Mouse (Mus musculus) hindbrain, embryonic 16.5 days (tissue): ENCODE measurements at regions not wholly inside any gene's neighbourhood (a gene's known extent, or its start where the extent isn't known, plus 50 kb on each side); places are given as distances from the start of the nearest gene placed in this dataset.
A peak's percentile ranks its signal among the peaks of the same experiment; 100 is the strongest.

Source experiments
- ATAC-seq: fragments of 200-750 bp; cut with Nextera tagmentation; 2 replicates; pipeline ENCODE4 v1.8.0; 2017; ENCODE audit warnings: moderate TSS enrichment, moderate library complexity
- H3K27ac ChIP-seq: fragments of 300-500 bp; sonication (generic); 2 replicates; pipeline ENCODE4 v1.5.1; 2014; ENCODE audit warnings: low read depth, mild to moderate bottlenecking, control low read depth, low read length, moderate library complexity
- H3K27me3 ChIP-seq: fragments of 300-500 bp; sonication (generic); replicated peaks from 2 replicates; pipeline ENCODE4 v1.6.1; 2014; ENCODE audit warnings: low read length; ENCODE audit not compliant: control insufficient read depth, insufficient read depth
- H3K36me3 ChIP-seq: fragments of 300-500 bp; sonication (generic); 2 replicates; pipeline ENCODE4 v1.6.1; 2014; ENCODE audit warnings: mild to moderate bottlenecking, low read length, moderate library complexity, mixed read lengths; ENCODE audit not compliant: control insufficient read depth, insufficient read depth
- H3K4me1 ChIP-seq: fragments of 300-500 bp; sonication (generic); 2 replicates; pipeline ENCODE4 v1.6.1; 2014; ENCODE audit warnings: low read depth, low read length; ENCODE audit not compliant: control insufficient read depth, insufficient read depth
- H3K4me2 ChIP-seq: fragments of 300-500 bp; sonication (generic); 2 replicates; pipeline ENCODE4 v1.6.1; 2014; ENCODE audit warnings: mild to moderate bottlenecking, low read length, control low read depth, moderate library complexity
- H3K4me3 ChIP-seq: fragments of 300-500 bp; sonication (generic); 2 replicates; pipeline ENCODE4 v1.5.1; 2014; ENCODE audit warnings: mild to moderate bottlenecking, low read length, control low read depth, moderate library complexity
- H3K9ac ChIP-seq: fragments of 300-500 bp; sonication (generic); 2 replicates; pipeline ENCODE4 v1.6.1; 2014; ENCODE audit warnings: low read depth, mild to moderate bottlenecking, control low read depth, low read length, moderate library complexity
- H3K9me3 ChIP-seq: fragments of 300-500 bp; sonication (generic); 2 replicates; pipeline ENCODE4 v1.6.1; 2014; ENCODE audit warnings: mild to moderate bottlenecking, low read length, moderate library complexity; ENCODE audit not compliant: control insufficient read depth
- WGBS: fragments of 180-500 bp; shearing (Covaris S2); extraction: QIAGEN DNeasy Blood & Tissue Kit; methylation state at CpG from one replicate; pipeline ENCODE4 v1.1.7; 2014; 5-methylcytosine and 5-hydroxymethylcytosine counted together

DNA sequence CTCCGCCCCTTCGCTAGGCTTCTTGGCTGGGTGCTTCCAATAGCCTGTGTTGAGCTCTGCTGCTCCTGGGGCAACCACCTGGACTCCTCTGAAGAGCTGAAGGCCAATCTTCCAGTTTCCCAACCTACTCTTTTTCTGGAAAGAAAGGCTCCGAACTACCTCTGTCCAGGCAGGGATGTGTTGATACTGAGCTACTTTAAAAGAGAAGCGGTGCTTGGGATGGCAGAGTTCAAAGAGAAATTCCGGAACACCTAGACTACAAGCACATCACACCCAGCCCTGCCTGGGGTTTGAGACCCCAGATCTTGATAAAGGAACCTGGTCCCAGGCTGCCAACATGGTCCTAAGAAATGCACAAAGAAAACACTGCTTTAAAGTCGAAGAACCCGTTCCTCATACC lies 315.7 kb downstream of the Parp8 start:
- Histone ChIP-seq H3K36me3 (no peaks in the 10 kb centered on the region), H3K4me3 (no peak overlapping the region), H3K9ac (no peak overlapping the region), H3K27me3 (peaks cover 49% of the 10 kb centered on the region), H3K27ac (no peak overlapping the region), H3K4me2 (no peak overlapping the region), H3K4me1 (peaks cover 16% of the 10 kb centered on the region), H3K9me3 (no peaks in the 10 kb centered on the region)
- WGBS = 3% methylated on average over 6 of the region's 7 CpGs
- ATAC-seq = no peak

DNA sequence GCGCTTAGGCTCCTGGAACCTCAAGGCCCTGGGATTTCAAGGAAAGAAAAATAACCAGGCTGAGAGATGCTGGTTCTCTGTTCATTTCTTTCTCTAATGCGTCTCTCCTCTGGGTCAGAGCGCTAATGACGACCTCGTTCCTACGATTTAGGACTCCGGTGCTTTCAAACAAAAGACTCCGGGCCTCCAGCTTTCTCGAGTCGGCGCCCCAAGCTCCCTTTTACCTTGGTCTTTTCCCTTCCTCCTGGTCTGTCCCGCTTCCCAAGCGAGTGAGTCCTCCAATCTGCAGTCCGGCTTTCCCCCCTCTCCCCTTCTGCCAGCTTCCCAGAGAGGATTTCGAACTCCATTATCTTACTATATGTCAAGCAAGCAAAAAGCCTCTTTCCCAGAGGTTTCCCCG lies 316.5 kb downstream of the Parp8 start:
- Histone ChIP-seq H3K4me3 (no peak overlapping the region), H3K9me3 (no peaks in the 10 kb centered on the region), H3K27me3 (peaks cover 48% of the 10 kb centered on the region), H3K36me3 (no peaks in the 10 kb centered on the region), H3K9ac (no peak overlapping the region), H3K4me2 (no peak overlapping the region), H3K4me1 (peaks cover 16% of the 10 kb centered on the region), H3K27ac (no peak overlapping the region)
- no peak for ATAC-seq
- WGBS = under 1% methylated on average over 16 of the region's 16 CpGs

DNA sequence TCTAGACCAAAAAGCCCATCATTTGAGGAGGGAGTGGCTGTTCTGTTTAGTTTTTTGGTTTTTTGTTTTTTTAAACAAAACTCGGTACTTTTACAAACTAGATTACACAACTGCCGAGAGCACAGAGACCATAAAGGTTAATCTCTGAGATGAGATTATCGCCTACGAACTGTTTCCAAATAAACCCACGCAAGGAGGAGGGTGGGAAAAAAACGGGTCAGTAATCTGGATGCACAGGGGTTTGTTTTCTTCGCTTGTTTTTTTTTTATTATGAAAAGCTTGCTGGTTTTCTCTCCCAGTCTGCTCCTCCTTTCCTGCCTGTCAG lies 316.9 kb downstream of the Parp8 start:
- Histone ChIP-seq H3K27me3 (peaks cover 47% of the 10 kb centered on the region), H3K4me2 (no peak overlapping the region), H3K4me3 (no peak overlapping the region), H3K4me1 (peaks cover 16% of the 10 kb centered on the region), H3K9me3 (no peaks in the 10 kb centered on the region), H3K27ac (no peak overlapping the region), H3K36me3 (no peaks in the 10 kb centered on the region), H3K9ac (no peak overlapping the region)
- WGBS = 1% methylated on average over 7 of the region's 7 CpGs
- ATAC-seq = no peak

DNA sequence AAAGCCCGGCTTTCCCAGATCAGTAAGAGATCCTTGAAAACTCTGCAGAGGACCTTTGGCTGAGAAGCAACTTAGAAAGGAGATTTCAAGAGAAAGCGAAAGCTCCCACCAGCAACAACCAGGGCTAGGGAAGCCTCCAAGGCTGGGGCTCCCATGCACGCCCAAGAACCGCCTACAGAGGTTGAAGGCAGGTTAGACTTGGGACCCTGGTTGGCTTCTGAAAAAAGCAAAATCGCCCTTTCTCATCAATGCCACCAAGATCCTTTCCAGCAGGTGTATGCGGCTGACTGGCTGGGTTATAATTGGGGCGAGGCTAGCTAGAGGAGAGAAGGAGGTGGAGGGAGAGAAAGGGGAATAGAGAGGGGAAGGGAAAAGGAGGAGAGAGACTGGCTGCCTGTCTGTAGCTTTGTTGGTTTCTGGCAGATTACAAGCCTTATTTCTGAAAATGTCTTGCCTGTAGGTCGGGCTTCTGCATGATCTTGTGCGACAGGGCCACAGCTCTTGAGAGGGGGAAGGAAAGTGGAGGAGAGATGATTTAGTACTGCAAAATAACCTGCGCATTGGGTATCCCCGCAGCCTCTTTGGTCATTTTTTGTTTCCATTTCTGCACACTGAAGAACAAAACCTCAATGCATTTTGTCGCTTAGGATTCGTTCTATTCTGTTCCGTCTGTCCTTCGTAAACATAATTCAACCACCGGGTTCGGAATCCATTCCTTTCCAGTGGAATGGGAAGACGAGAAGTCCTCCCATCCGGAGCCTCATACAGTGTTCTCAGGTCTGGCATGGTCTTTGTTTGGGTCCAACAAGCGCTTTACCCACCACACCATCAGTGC lies 317.5 kb downstream of the Parp8 start:
- Histone ChIP-seq H3K9me3 (no peaks in the 10 kb centered on the region), H3K9ac (no peak overlapping the region), H3K4me2 (no peak overlapping the region), H3K4me3 (no peak overlapping the region), H3K4me1 (peaks cover 16% of the 10 kb centered on the region), H3K27me3 (peaks cover 45% of the 10 kb centered on the region), H3K36me3 (no peaks in the 10 kb centered on the region), H3K27ac (no peak overlapping the region)
- WGBS = 1% methylated on average over 20 of the region's 20 CpGs
- ATAC-seq = no peak

DNA sequence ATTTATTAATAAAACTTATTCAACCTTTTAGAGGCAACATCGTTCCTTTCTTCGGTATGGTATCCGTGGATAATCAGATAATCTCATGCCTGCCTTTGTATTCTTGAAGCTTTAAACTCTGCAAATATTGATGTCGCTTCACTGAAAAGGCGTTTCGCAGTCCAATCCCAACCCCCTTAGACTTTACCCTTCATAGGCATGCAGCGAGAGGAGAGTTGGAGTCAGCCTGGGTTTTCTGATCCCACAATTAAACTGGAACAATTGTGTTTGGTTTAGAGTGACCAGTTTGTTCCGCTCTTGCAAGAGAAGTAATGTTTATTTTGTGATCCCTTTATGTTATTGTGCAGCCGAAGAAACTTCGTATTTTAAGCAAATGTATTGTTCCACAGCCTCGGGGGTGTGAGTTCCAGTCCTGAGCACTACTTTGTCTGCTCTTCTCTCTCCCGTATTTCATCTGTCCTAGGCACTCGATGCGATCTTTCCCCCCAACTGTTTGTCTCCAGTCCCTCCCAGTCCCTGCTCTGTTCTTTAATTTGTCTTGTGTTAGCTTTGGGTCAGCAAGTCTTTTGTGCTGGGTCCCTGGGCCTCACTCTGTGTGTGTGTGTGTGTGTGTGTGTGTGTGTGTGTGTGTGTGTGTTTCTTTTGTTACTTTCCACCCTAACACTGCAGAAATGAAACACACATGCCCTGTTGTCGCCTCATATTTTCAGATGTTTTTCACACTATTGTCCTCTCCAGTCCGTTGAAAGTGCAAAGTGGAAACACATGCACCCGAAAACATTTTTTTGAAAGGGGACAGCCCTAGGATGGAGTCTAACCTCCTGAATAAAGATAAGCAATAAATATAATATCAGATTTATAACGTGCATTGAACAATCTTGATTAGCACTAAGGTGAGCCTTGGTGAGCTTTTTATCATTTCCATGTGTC lies 318.7 kb downstream of the Parp8 start:
- Histone ChIP-seq H3K4me1 (peaks cover 12% of the 10 kb centered on the region), H3K9ac (no peak overlapping the region), H3K4me3 (no peak overlapping the region), H3K27ac (no peak overlapping the region), H3K36me3 (no peaks in the 10 kb centered on the region), H3K9me3 (no peaks in the 10 kb centered on the region), H3K27me3 (peaks cover 40% of the 10 kb centered on the region), H3K4me2 (no peak overlapping the region)
- no peak for ATAC-seq
- WGBS = 2% methylated on average over 18 of the region's 18 CpGs

DNA sequence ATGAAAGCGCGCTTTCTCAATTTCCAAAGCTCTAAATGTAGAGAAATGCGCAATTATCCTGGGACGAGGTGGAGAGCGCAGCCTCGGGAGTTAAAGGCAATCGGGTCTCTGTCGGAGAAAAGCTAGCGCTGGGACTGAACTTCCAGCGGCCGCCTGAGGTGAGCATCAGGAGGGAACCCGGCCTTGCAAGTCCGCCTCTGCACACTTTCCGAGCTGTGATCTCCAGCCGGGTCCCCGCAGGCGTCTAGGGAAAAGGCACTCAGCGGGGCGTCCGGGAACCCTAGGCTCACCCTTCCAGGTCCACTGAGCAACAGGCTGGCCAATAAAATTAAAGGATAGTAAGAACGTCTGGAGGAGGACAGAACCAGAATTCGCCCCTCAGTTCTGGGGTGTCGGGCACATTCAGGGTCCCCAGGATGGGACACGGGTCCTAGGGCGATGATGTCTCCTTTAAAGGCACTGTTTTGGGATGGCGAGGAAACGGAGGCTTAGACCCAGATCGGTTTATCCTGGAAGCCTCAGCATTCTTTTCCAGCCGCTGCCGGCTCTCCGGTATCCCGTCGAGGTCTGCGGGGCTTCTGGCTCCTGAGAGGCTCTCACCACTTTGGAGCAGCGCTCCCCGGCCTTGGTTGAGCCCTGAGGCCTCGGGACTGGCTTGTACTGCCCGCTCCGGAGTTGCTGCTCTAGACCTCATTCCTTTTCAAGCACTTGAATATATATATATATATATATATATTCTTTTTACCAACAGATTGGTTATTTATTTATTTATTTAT lies 319.5 kb downstream of the Parp8 start:
- Histone ChIP-seq H3K27ac (no peak overlapping the region), H3K36me3 (no peaks in the 10 kb centered on the region), H3K4me2 (peak overlapping the region; percentile 40), H3K27me3 (peaks cover 38% of the 10 kb centered on the region), H3K9me3 (no peaks in the 10 kb centered on the region), H3K4me3 (peak overlapping the region; percentile 14), H3K9ac (no peak overlapping the region), H3K4me1 (peaks cover 6% of the 10 kb centered on the region; the same call in 1 of the 2 replicates)
- WGBS = 1% methylated on average over 39 of the region's 39 CpGs
- peak; percentile 43; the same call in 1 of the 2 replicates for ATAC-seq

DNA sequence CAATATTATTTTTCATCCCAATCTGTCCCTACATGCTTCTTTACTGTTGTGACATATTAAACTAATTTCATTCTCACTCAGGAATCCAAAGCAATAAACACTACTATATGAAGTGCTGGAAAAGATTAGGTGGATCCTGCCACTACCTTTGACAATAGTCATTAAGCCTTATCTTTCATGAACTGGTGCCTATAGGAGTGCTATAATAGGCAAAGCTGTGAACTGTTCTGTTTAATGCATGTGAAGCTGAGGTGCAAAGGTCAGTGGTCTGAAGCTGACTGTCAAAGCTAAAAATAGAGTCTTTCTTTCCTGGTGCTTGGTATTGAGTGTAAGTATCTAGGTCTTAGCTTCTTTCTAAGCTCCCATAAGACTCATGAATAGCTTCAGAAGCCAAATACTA lies 336.6 kb downstream of the Parp8 start:
- Histone ChIP-seq H3K4me1 (no peaks in the 10 kb centered on the region), H3K9ac (no peak overlapping the region), H3K27me3 (no peaks in the 10 kb centered on the region), H3K36me3 (no peaks in the 10 kb centered on the region), H3K4me3 (no peak overlapping the region), H3K9me3 (peaks cover 6% of the 10 kb centered on the region), H3K4me2 (no peak overlapping the region), H3K27ac (no peak overlapping the region)
- ATAC-seq = no peak
